Mouse (Mus musculus): ENCODE data around the gene Mettl27.
"Not testable (repeated sequence)": the region's sequence is repeated elsewhere in the genome, so short reads cannot be mapped to it uniquely, and the experiment has no call there.

Gene Mettl27

GRCm38 (mm10) chr5:134951053-134951884 lies 19.1 kb downstream of the Mettl27 start:
- DNase-seq (ENCODE audit: low spot score) = no peak

DNA sequence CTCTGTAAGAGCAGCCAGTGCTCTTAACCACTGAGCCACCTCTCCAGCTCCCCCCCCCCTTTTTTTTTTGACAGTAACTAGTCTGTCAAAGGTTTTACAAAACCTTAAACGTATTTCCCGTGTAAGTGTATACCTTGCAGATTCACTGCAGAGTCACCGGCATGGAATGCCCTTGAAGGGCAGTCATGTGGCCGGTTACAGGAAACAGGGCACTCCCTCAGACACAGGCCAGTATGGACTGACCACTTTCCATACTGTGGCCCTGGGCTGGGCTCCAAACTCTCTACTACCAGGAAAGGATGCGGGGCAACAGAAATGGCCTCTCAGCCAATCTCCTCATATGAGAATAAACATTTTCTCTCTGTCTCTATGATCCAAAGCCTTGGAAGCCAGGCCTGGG lies 23.3 kb downstream of the Mettl27 start:
- DNase-seq (ENCODE audit: low spot score) = no peak

GRCm38 (mm10) chr5:134959114-134959513 lies 26.9 kb downstream of the Mettl27 start:
- no peak for DNase-seq (ENCODE audit: low spot score)

GRCm38 (mm10) chr5:134960430-134960829 lies 28.3 kb downstream of the Mettl27 start:
- DNase-seq (ENCODE audit: low spot score) = no peak

GRCm38 (mm10) chr5:134961519-134961918 lies 29.4 kb downstream of the Mettl27 start:
- no peak for DNase-seq (ENCODE audit: low spot score)

DNA sequence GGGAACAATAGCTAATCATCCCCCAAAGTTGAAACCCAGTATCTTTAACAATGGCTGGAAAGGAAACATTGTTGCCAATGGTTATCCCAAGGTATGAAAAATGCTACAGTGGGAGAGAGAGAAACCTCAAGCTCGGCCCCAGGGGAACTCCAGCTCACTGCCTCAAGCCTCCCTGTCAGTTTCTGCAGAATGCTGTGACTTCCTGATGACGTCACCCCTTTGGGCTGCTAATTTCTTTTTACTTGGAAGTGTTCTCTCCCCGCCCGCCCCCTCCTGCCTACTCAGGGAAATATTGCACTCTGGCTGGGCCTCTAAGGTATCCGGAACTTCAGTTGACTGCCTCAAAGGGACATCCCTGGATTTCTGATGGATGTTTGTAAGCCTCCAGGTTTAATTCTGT lies 31.4 kb downstream of the Mettl27 start:
- DNase-seq (ENCODE audit: low spot score) = no peak

DNA sequence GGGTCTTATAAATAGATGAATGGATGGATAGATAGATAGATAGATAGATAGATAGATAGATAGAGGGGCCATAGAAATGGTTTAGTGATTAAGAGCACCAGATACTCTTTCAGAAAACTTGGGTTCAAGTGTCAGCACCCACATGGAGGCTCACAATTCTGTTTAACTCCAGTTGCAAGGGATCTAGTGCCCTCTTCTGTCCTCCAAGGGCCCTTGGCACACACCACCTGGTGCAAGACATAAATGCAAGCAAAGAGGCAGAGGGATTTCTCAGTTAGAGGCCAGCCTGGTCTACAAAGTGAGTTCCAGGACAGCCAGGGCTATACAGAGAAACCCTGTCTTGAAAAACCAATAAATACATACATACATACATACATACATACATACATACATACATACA lies 32.5 kb downstream of the Mettl27 start:
- not testable (repeated sequence) for DNase-seq (ENCODE audit: low spot score)

DNA sequence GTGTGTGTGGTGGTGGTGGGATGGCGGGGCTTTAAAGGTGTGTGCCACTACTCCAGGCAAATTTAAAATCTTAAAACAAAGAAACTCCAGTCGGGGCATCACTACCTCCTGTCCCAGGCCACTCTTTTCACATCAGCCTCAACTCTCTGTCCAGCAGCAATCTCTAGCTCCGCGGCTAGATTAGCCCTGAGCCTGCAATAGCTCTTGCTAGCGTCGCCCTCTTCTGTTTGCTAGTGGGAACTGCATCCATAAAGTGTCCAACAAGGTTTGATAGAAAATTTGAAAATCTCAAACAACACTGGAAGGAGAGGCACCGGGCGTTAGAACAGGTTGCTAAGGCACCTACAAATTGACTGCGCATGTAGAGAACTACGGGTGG lies 33.3 kb downstream of the Mettl27 start:
- DNase-seq (ENCODE audit: low spot score) = no peak

DNA sequence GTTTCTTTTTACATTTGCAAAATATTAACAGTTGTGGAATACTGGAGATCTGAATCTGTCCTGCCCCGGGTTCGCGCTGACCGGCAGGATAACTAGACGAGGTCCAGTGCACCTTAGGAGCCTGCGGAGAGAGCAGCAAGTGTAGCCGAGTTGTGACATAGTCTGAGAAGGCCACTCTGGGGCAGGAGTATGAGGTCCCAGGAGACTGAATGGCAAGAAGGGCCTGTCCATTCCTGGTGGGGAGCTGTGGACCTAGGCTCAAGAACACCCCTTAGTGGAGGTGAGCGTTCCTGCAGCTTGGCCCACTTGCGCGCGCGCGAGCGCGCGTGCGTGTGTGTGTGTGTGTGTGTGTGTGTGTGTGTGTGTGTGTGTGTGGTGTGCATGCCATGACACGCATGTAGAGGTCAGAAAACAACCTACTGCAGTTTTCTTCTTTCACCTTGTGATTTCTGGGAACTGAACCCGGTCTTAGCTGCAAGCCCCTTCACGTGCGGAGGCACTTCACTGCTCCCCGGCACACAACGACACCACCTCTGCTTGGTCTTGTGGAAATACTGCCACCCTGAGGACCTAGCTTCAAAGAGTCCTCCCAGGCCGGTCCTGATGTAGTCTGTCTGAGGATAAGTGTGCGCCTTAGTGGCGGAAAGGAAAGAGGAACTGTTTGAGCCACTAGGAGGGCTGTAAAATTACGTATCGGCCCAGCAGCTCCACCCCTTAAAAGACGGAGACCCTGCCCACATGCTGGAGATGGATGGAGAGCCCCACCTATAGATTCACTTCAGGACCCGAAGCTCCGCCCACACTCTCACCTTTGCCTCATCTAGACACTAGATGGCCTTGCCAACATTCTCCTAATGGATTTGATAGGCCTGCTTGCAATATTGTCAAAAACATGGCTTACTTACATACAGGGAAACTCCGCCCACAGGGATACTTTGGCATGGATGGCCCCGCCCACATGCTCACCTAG lies 34.0 kb downstream of the Mettl27 start:
- DNase-seq (ENCODE audit: low spot score) = no peak

- no peak for DNase-seq (ENCODE audit: low spot score)
These were observed 35.2 kb downstream of the Mettl27 start for GRCm38 (mm10) chr5:134967164-134967944.

DNA sequence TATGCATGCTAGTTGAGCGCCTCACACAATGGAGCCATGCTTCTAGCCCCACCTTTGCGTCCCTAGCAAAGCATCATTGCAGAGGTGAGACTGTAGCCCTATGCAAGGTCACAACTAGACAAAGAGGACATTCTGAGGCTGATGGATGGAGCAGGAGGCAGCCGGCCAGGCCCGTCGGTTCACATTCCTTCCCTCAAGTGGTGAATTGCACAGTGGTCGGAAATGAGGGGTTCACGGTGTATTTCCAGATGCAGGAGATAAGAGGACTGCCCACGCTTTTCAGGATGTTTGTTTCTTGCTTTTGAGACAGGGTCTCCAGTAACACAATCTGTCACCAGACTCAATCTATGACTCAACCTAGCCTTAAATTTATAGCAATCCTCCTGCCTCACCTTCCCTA lies 38.5 kb downstream of the Mettl27 start:
- DNase-seq (ENCODE audit: low spot score) = no peak

DNA sequence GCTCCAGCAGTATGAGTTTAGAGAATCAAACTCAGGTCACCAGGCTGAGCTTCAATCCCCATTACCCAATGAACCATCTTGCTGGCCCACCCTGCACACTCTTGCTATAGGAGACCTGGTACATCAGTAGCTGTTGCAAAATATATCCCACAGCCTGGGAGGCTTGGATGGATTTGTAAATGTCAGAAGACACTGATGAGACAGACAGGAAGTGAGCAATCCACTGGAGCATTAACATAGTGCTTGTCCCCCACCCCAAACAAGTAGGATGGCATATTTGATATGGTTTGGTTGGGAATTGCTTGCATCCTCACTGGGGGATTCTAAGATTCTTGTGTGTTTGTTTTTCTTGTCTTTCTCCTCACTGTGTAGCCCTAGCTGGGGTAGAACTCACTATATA lies 40.9 kb downstream of the Mettl27 start:
- DNase-seq (ENCODE audit: low spot score) = no peak

GRCm38 (mm10) chr5:134973526-134973925 lies 41.4 kb downstream of the Mettl27 start:
- no peak for DNase-seq (ENCODE audit: low spot score)

- DNase-seq (ENCODE audit: low spot score) = no peak
These were observed 42.1 kb downstream of the Mettl27 start for GRCm38 (mm10) chr5:134974294-134974693.

DNA sequence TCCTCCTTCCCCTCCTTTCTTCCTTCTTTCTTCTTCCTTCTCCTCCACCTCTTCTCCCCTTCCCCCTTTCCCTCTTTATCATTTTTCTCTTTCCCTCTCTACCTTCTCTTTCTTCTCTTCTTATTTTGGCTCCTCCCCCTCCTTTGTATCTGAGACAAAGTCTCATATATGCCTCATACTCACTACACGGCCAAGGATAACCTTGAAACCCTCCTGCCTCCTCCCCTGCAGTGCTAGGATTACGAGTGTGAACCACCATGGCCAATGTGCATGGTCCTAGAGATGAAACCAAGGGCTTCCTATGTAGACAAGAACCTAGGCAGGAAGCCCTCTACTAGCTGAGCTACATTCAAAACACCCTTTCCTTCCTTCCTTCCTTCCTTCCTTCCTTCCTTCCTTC lies 42.8 kb downstream of the Mettl27 start:
- DNase-seq (ENCODE audit: low spot score) = no peak

DNA sequence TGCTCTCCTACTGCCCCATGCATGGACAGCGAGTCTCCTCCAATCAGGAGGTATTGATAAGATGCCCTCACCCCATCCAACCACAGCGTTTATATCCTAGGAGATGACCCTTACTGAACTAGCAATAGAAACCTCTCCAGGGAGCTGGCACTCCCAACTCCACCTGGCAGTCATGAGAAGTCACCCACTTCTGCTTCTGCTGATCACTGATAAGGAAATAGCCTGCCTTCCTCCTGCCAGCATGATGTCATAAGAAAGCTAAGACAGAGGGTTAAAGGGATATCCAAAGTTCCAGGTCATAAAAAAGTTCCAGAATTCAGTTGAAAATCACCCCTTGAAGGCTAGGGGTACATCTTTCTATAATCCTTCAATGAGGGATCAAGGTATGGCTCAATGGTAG lies 44.0 kb downstream of the Mettl27 start:
- no peak for DNase-seq (ENCODE audit: low spot score)

GRCm38 (mm10) chr5:134976577-134977250 lies 44.5 kb downstream of the Mettl27 start:
- no peak for DNase-seq (ENCODE audit: low spot score)

GRCm38 (mm10) chr5:134977837-134978236 lies 45.7 kb downstream of the Mettl27 start:
- no peak for DNase-seq (ENCODE audit: low spot score)

- no peak for DNase-seq (ENCODE audit: low spot score)
These were observed 49.0 kb downstream of the Mettl27 start for GRCm38 (mm10) chr5:134981149-134981548.

DNA sequence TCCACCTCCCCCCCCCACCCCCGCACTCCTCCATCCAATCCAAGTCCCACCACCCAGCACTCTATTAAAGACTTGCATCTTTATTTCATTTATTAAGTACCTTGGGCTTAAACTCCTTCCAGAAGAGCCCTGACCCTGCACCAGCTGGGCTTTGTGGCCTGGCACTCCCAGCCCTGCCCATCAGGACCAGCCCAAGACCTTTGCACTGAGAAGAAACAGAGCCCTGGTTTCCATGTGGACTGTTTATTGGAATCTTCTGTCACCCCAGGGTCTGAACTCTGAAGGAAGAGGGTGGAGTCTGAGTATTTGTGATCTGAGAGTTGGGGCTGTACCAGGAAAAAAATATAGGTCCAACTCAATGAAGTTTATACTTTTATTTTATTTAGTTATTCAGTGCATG lies 50.9 kb downstream of the Mettl27 start:
- no peak for DNase-seq (ENCODE audit: low spot score)

- DNase-seq (ENCODE audit: low spot score) = no peak
These were observed 51.6 kb downstream of the Mettl27 start for GRCm38 (mm10) chr5:134983771-134984170.

Measured in urinary bladder, postnatal 10 days (tissue).